Mouse (Mus musculus) large intestine, adult 2 months (tissue): Measurements from ENCODE around the gene Trim3. TPM values are rescaled to one million over a fixed set of nuclear protein-coding genes. Genes with fewer than 3 reads are reported as not detected.

Experiments
- DNase-seq: peaks from one replicate; pipeline ENCODE4 v3.0.0-alpha.2; 2012; ENCODE audit warnings: low read depth, low spot score
- WGBS: fragments of 180-500 bp; shearing (Covaris S2); methylation state at CpG from one replicate; pipeline ENCODE4 v1.1.7; 2018; 5-methylcytosine and 5-hydroxymethylcytosine counted together
- polyA plus RNA-seq: library from polyadenylated mRNA; depleted of rRNA; stranded (reverse); fragments of >200 nt; gene quantifications from 2 replicates; pipeline ENCODE4 v1.2.3, GENCODE M21; 2012; rRNA removed

Gene Trim3
- 11.5 and 18.2 TPM in 2 replicates for polyA plus RNA-seq

GRCm38 (mm10) chr7:105633127-105633800, at the start of gene Trim3:
TSS of gene Trim3 (minus strand) at chr7:105633571.
- WGBS = under 1% methylated on average over 71 of the region's 71 CpGs
- DNase-seq = no peak

GRCm38 (mm10) chr7:105650639-105651435, 17.5 kb upstream of the Trim3 start, which contains the start of gene Dnhd1:
TSS of gene Dnhd1 (plus strand) at chr7:105650827.
- no peak for DNase-seq
- WGBS = 1% methylated on average over 17 of the region's 17 CpGs

GRCm38 (mm10) chr7:105641936-105642335, 8.6 kb upstream of the Trim3 start:
- DNase-seq = no peak
- 42% methylated on average over 3 of the region's 3 CpGs for WGBS

- no peak for DNase-seq
- under 1% methylated on average over 18 of the region's 18 CpGs for WGBS
Measured at GRCm38 (mm10) chr7:105640894-105641255, 7.5 kb upstream of the Trim3 start.

- peak; percentile 99 for DNase-seq
- under 1% methylated on average over 45 of the region's 45 CpGs for WGBS
Measured at GRCm38 (mm10) chr7:105640233-105640893, 7.0 kb upstream of the Trim3 start, which contains the start of the genes Arfip2 and Gm45799. TSS of gene Arfip2 (minus strand) at chr7:105640416. TSS of gene Gm45799 (plus strand) at chr7:105640552.

- 2% methylated on average over 2 of the region's 2 CpGs for WGBS
- DNase-seq = no peak
Measured at GRCm38 (mm10) chr7:105639756-105640155, 6.4 kb upstream of the Trim3 start, which contains the start of gene Timm10b. TSS of gene Timm10b (plus strand) at chr7:105640056.

- DNase-seq = no peak
- WGBS = 42% methylated on average over 9 of the region's 9 CpGs
Measured at GRCm38 (mm10) chr7:105639304-105639703, 5.9 kb upstream of the Trim3 start.

GRCm38 (mm10) chr7:105638776-105639175, 5.4 kb upstream of the Trim3 start:
- 91% methylated on average over 6 of the region's 6 CpGs for WGBS
- DNase-seq = no peak

- no peak for DNase-seq
- WGBS = 89% methylated on average over 2 of the region's 2 CpGs
Measured at GRCm38 (mm10) chr7:105635726-105636125, 2.4 kb upstream of the Trim3 start.

- WGBS = 50% methylated on average over 9 of the region's 9 CpGs
- no peak for DNase-seq
Measured at GRCm38 (mm10) chr7:105634272-105634920, 1.0 kb upstream of the Trim3 start.

GRCm38 (mm10) chr7:105633801-105634135, 397 bp upstream of the Trim3 start:
- WGBS = 3% methylated on average over 10 of the region's 10 CpGs
- no peak for DNase-seq

- WGBS = 26% methylated on average over 4 of the region's 4 CpGs
- no peak for DNase-seq
Measured at GRCm38 (mm10) chr7:105632551-105632972, 809 bp downstream of the Trim3 start.

- 11% methylated on average over 3 of the region's 3 CpGs for WGBS
- DNase-seq = no peak
Measured at GRCm38 (mm10) chr7:105628633-105629032, 4.7 kb downstream of the Trim3 start.

GRCm38 (mm10) chr7:105625397-105625796, 8.0 kb downstream of the Trim3 start:
- 91% methylated on average over 6 of the region's 6 CpGs for WGBS
- DNase-seq = no peak

- WGBS = 58% methylated on average over 8 of the region's 8 CpGs
Measured at GRCm38 (mm10) chr7:105621646-105622292, 11.6 kb downstream of the Trim3 start.

GRCm38 (mm10) chr7:105621053-105621452, 12.3 kb downstream of the Trim3 start:
- no peak for DNase-seq
- 78% methylated on average over 4 of the region's 4 CpGs for WGBS

More at GRCm38 (mm10) chr7:105621646-105622292, 11.6 kb downstream of the Trim3 start:
- no peak for DNase-seq

GRCm38 (mm10) chr7:105619701-105620100, 13.7 kb downstream of the Trim3 start:
- DNase-seq = no peak
- 39% methylated on average over 3 of the region's 3 CpGs for WGBS

GRCm38 (mm10) chr7:105617810-105618209, 15.6 kb downstream of the Trim3 start:
- DNase-seq = no peak
- WGBS = 96% methylated on average over 22 of the region's 22 CpGs

- DNase-seq = no peak
Measured at GRCm38 (mm10) chr7:105616561-105616960, 16.8 kb downstream of the Trim3 start.

More at GRCm38 (mm10) chr7:105616561-105616960, 16.8 kb downstream of the Trim3 start:
- 81% methylated on average over 6 of the region's 6 CpGs for WGBS
